Mouse (Mus musculus): ENCODE measurements around the gene Gnaq. TPM values are rescaled to one million over a fixed set of nuclear protein-coding genes. Genes with fewer than 3 reads are reported as not detected.

Gene Gnaq
- total RNA-seq, 4 experiments from 2014 or later, result 143 to 158 (median 149) TPM

DNA sequence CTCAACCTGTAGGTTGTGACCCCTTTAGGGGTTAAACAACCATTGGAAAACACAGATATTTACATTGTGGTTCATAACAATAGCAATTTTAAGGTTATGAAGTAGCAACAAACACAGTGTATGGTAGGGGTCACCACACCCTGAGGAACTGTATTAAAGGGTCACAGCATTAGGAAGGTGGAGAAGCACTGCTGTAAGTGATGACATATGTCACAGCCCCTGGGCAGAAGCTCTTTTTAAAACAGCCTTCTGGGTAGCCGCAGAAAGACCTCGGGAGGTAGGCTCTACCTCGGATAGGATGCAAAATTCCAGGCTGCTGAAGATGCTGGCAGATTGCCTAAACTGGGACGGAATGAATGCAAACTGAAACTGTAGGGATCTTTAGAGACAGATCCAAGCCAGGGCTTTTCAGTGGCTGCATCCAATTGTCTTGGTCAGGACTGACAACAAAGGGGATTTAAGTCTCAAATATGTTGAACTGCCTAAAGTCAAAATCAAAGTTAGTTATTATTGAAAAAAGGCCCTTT lies 181.7 kb downstream of the Gnaq start:
- DNase-seq (ENCODE audit: low spot score in 2 of 2), result no peak

- DNase-seq (ENCODE audit: low spot score in 2 of 2), result no peak
These were observed 182.9 kb downstream of the Gnaq start for GRCm38 (mm10) chr19:16315525-16315924.

DNA sequence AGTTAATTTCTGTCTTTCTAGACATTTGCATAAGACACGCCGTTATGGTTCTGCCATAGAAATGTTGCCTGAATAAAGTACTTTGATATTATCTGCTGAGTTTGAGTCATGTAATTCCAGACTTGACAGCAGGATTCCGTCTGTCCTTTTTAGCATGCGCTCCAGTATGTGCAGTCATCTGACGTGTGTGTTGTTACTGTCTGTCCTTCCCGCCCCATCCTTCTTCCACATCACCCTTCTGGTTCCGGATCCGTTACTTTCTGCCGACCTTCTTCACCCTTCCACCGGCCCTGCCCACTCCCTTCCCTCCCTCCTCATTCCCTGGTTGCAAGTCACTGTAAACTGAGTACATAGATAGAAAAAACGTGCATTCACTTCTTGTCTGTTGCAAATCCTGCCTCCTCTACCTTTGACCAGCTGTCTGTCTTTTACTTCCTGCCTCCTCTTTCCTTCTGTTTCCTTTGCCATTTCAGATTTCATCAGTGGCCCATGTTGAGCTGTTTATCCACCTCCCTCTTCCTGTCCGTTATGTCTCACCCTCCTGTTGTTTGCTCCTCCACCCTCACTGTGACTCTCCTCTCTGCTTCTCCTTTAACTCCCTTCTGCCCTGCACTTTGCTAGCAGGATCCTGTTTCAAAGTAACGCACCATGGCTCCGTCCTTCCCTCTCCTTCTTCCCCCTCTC lies 185.6 kb downstream of the Gnaq start:
- no peak for DNase-seq (ENCODE audit: low spot score in 2 of 2)

GRCm38 (mm10) chr19:16319986-16320385 lies 187.4 kb downstream of the Gnaq start:
- no peak for DNase-seq (ENCODE audit: low spot score in 2 of 2)

DNA sequence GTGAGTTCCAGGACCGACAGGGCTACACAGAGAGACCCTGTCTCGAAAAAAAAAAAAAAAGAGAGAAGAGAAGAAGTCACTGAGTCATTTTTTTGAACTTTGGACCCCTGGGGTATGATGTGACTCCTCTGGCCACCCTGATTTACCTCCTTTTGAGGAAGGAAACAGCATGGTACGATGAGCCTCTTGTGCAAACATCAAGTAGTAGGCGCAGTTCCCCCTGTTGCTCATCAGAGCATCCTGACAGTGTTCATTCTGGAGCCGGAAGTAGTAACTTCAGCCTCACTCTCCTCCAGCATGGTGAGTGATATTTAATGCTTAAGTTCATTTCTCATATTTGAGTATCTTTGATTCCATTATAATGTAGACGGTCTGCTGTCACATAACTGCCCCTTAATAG lies 190.4 kb downstream of the Gnaq start:
- no peak for DNase-seq (ENCODE audit: low spot score in 2 of 2)

GRCm38 (mm10) chr19:16324239-16324638 lies 191.6 kb downstream of the Gnaq start:
- DNase-seq (ENCODE audit: low spot score in 2 of 2), result no peak

DNA sequence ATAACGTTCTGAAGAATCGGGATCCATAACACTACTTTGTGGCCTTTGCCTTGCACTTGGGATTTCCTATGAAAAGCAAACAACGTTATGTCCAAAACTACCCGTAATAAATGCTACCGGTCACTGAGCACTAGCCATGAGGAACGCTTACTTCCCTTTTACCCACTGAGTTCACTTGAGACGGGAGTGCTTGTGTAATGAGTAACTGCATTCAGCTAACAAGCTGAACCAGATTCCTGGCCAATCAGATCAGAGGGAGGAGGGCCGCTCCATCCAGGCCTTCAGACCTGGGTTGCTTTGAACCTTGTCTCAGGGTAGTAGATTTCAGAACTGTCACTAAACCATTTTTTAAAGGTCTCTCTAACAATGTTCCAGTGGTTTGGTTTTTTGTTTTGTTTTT lies 193.3 kb downstream of the Gnaq start:
- DNase-seq (ENCODE audit: low spot score in 2 of 2), result no peak

DNA sequence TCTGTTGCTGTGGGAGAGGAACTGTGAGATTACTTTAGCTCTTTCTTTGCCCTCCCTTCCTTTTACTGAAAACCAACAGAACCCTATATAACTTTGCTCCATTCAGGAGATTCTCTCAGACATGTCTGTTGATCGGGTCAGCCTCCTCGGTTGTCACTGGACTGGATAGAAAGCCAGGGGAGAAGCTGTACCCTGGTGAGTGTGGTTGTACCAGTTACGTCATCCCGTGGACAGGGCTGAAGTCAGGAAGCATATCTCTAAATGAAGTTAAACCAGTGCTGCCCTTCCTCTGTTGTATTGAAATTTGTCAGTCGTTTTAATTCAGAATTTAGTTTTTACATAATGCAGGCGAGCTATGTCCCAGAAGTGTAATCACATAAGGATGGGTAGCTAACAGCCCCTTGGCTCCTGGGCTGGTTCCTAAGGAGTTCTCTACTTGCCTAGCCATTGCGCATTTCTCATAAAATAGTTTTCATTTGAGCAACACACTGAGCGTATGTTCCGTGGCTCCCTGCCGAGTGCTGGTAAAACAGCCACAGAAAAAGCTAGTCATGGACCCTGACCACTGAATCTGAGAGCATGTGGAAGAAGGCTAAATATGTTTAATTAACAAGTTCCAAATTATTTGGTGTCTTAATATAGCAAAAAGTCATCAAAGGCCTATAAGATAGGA lies 194.9 kb downstream of the Gnaq start:
- no peak for DNase-seq (ENCODE audit: low spot score in 2 of 2)

- peak; percentile 39 to 62 for DNase-seq (ENCODE audit: low spot score in 2 of 2)
These were observed 195.6 kb downstream of the Gnaq start for GRCm38 (mm10) chr19:16328074-16328850.

GRCm38 (mm10) chr19:16329056-16329455 lies 196.4 kb downstream of the Gnaq start:
- DNase-seq (ENCODE audit: low spot score in 2 of 2), result no peak

DNA sequence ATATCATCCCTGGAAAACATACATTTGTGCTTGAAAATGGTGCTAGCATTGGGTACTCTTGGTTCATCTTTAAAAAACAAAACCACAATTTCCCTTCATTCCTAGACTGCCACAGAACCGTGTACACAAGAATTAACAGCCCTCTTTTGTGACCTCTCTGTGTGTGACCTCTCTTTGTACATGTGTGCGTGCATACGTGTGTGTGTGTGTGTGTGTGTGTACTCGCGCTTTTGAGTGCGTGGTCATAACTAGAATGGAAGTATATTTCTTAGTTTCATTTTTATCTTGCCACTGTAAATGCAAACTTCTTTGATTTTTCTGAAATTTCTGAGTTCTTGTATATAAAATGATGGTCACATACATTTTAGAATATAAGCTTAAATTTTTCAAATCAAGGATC lies 197.0 kb downstream of the Gnaq start:
- no peak for DNase-seq (ENCODE audit: low spot score in 2 of 2)

DNA sequence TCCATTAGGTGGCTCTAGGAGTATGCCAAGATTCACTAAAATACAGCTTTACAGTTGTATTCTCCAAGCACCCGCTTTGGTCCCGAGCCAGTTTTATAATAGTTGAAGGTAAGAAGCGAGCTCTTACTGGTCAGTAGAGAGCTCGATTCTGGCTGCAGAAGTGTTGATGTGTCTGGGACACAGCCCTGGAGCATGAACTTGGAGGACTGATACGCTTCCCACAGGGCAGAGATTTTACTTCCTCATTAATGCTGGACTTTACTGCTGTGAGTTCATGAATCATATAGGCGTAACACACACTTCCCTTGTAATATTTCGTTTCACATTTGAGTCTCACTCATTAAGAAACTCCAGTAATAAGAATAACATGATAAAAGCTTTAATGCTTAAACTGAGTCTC lies 197.5 kb downstream of the Gnaq start:
- no peak for DNase-seq (ENCODE audit: low spot score in 2 of 2)

DNA sequence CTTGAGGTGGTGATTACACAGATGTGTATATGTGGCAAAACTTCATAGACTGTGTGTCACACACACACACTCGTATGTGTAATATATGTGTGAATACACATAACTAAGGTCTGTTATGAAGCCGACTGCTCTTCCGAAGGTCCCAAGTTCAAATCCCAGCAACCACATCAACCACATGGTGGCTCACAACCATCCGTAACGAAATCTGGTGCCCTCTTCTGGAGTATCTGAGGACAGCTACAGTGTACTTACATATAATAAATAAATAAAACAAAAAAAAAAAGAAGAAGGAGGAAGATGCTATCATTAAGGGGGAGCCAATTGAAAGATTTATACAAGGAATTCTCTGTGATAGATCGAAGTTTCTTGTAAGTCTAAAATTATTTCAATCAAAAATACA lies 198.4 kb downstream of the Gnaq start:
- no peak for DNase-seq (ENCODE audit: low spot score in 2 of 2)

GRCm38 (mm10) chr19:16337866-16338530 lies 205.4 kb downstream of the Gnaq start:
- no peak for DNase-seq (ENCODE audit: low spot score in 2 of 2)

DNA sequence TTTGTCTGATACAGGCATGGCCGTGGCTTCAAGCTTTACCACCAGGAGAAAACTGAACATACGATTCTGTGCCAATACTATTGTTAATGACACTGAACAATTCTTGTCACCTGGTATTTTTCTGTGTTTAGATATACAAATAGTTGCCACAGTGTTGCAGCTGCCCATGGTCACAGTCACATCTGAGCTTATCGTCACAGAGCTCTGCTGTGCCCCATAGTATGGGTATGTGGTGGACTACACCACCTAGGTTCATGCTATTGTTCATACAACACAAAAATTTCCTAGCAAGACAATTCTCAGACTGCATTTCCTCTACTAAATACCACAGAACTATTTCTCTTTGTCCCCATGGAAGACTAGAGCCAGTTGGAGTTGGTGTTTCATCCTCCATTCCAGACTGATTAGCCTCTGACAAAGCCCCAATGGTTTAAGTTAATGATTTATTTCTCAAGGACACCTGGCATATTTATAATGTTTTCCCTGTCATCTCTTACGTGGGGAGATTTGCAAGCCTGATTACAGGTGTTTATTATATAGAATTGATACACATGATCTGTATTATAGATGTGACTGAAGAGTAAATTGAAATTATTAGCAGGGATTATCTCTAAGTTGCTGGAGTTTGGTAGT lies 207.4 kb downstream of the Gnaq start:
- DNase-seq (ENCODE audit: low spot score in 2 of 2), result no peak

- DNase-seq (ENCODE audit: low spot score in 2 of 2), result no peak
These were observed 210.1 kb downstream of the Gnaq start for GRCm38 (mm10) chr19:16342702-16343101.

DNA sequence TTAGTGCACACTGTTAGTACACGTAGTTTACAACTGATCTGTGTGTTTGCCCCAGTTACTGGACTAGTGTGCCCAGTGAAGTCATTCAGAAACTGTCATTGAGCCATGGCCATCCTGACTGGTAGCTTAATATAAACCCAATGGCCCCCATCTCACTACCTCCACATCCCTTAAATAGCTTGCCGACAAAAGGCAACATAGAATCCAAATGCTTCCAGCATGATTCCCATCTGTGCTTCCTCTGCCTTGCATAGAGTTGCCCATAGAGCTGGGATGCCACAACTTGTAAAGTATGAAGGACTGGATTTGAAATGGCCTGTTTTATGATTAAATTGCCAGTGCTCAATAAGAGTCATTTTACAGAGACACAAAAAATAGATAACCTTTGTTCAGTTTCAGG lies 212.9 kb downstream of the Gnaq start:
- peak in 1 of 2 experiments; percentile 42 for DNase-seq (ENCODE audit: low spot score in 2 of 2)

- no peak for DNase-seq (ENCODE audit: low spot score in 2 of 2)
These were observed 214.4 kb downstream of the Gnaq start for GRCm38 (mm10) chr19:16347037-16347436.

- DNase-seq (ENCODE audit: low spot score in 2 of 2), result no peak
These were observed 221.1 kb downstream of the Gnaq start for GRCm38 (mm10) chr19:16353701-16354136.

DNA sequence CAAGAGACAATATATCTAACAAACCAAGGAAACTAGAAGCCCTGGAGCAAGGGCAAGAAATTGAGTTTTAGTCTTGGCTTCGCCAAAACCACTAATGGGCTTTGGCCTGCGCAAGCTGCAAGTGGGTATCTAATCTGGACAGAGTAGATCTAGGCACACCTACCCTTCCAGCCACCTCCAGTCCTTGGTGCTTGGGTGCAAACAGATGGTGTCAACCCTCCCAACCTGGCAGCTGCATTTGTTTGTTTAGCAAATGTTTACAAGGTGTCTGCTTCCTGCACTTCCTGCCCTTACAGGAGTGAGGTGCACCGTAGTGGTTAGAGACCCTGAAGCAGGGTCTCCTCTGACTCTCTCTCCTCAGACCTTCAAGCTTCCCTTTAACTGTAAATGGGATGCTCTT lies 225.5 kb downstream of the Gnaq start:
- DNase-seq (ENCODE audit: low spot score in 2 of 2), result no peak

GRCm38 (mm10) chr19:16358905-16359304 lies 226.3 kb downstream of the Gnaq start:
- no peak for DNase-seq (ENCODE audit: low spot score in 2 of 2)
